ENCODE assay signal across 12 mouse cellular contexts in the genomic region with DNA sequence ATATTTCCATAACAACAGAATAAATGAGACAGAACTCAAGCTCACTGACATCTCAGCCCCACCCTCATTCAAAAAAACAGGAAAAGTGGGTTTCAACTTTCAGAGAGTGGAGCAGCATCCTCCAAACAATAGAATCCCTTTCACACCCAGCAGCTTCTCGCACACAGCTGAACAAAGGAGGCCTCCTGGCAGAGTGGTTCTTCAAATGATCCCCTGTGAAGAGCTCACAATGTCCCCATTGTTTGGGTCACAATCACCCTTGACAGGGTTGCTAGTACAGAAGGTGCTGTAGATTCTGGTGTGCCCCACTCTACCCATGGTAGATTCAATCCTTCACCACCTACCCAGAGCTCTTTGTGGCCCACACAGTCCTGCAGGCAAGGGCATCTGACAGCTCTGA. TPM values are rescaled to one million over a fixed set of nuclear protein-coding genes. Genes with fewer than 3 reads are reported as not detected.
DNase-seq lines count a peak whose midpoint lies in the region; ATAC-seq and TF ChIP-seq lines count a peak whose summit lies in the region.
"Had no signal": no experiment of that assay in that cellular context is flagged by ENCODE, and none has a peak within 500 bp of the region (broad histone marks: within the 10 kb centered on the region; RNA-seq: fewer than 3 reads in every experiment).

No protein-coding gene starts in this region.

- ATAC-seq in midbrain, embryonic 15.5 days (replicated peaks): no peak
- peak; percentile 63 for ATAC-seq in forebrain, embryonic 12.5 days (ENCODE audit: low FRiP score)
- ATAC-seq in kidney, embryonic 14.5 days (ENCODE audit: low FRiP score, low TSS enrichment): no peak

- no peak for TF ChIP-seq CTCF in brain, embryonic 14.5 days (IDR thresholded peaks at IDR 0.05; ENCODE audit: borderline replicate concordance, extremely low read depth, insufficient read depth, insufficient read length)

- H3K36me3 ChIP-seq in midbrain, embryonic 10.5 days: no peaks in the 10 kb centered on the region
- no peaks in the 10 kb centered on the region for H3K36me3 ChIP-seq in midbrain, embryonic 15.5 days (replicated peaks)
- no peaks in the 10 kb centered on the region for H3K36me3 ChIP-seq in forebrain, embryonic 12.5 days (replicated peaks)
- H3K36me3 ChIP-seq in kidney, embryonic 14.5 days (ENCODE audit: control insufficient read depth, insufficient read depth, low read length): no peaks in the 10 kb centered on the region
- H3K36me3 ChIP-seq: limb, embryonic 10.5 days; lung, embryonic 15.5 days had no signal

- H3K9me3 ChIP-seq in midbrain, embryonic 10.5 days (replicated peaks): no peaks in the 10 kb centered on the region
- H3K9me3 ChIP-seq in midbrain, embryonic 15.5 days: no peaks in the 10 kb centered on the region
- H3K9me3 ChIP-seq in forebrain, embryonic 12.5 days: no peaks in the 10 kb centered on the region
- no peaks in the 10 kb centered on the region for H3K9me3 ChIP-seq in kidney, embryonic 14.5 days (ENCODE audit: control insufficient read depth, low read length)
- H3K9me3 ChIP-seq: limb, embryonic 10.5 days; lung, embryonic 15.5 days had no signal

- peaks cover 10% of the 10 kb centered on the region; the same call in 1 of the 2 replicates for H3K27me3 ChIP-seq in midbrain, embryonic 10.5 days (ENCODE audit: low read depth, poor library complexity, severe bottlenecking)
- no peaks in the 10 kb centered on the region for H3K27me3 ChIP-seq in midbrain, embryonic 15.5 days (replicated peaks)
- H3K27me3 ChIP-seq in forebrain, embryonic 12.5 days: no peaks in the 10 kb centered on the region
- no peaks in the 10 kb centered on the region for H3K27me3 ChIP-seq in kidney, embryonic 14.5 days (ENCODE audit: control insufficient read depth, insufficient read depth, low read length)
- H3K27me3 ChIP-seq: lung, embryonic 15.5 days had no signal

- H3K4me1 ChIP-seq in midbrain, embryonic 10.5 days: peaks cover 17% of the 10 kb centered on the region
- no peaks in the 10 kb centered on the region for H3K4me1 ChIP-seq in midbrain, embryonic 15.5 days
- H3K4me1 ChIP-seq in forebrain, embryonic 12.5 days: peaks cover 7% of the 10 kb centered on the region
- no peaks in the 10 kb centered on the region for H3K4me1 ChIP-seq in kidney, embryonic 14.5 days (ENCODE audit: control insufficient read depth, insufficient read depth, low read length)
- H3K4me1 ChIP-seq: limb, embryonic 10.5 days; lung, embryonic 15.5 days had no signal

- 20% methylated on average over 1 of the region's 1 CpGs for WGBS in midbrain, embryonic 10.5 days
- WGBS in midbrain, embryonic 15.5 days: 20% methylated on average over 1 of the region's 1 CpGs
- WGBS in forebrain, embryonic 12.5 days: 3% methylated on average over 1 of the region's 1 CpGs
- WGBS in kidney, embryonic 14.5 days: 40% methylated on average over 1 of the region's 1 CpGs

- H3K4me2 ChIP-seq in midbrain, embryonic 15.5 days: no peak overlapping the region
- no peak overlapping the region for H3K4me2 ChIP-seq in forebrain, embryonic 12.5 days
- H3K4me2 ChIP-seq in kidney, embryonic 14.5 days (replicated peaks; ENCODE audit: low read depth, low read length): no peak overlapping the region
- H3K4me2 ChIP-seq: heart, embryonic 11.5 days; lung, embryonic 15.5 days had no signal

- no peak for TF ChIP-seq POLR2A in brain, embryonic 14.5 days (IDR thresholded peaks at IDR 0.05; ENCODE audit: borderline replicate concordance, extremely low read depth, insufficient read depth, insufficient read length, poor library complexity, severe bottlenecking)

- DNase-seq in midbrain, embryonic 10.5 days (ENCODE audit: low spot score): peak; percentile 63
- peak; percentile 67 for DNase-seq in brain, embryonic 14.5 days (ENCODE audit: low read depth)
- DNase-seq in retina, embryonic 14.5 days (ENCODE audit: low spot score): peak; percentile 69
- DNase-seq in frontal cortex, postnatal 14 days (ENCODE audit: low spot score in 2 of 2): no peak
- DNase-seq: kidney, adult 18-20 months; thymus, postnatal 4 days had no signal

- H3K27ac ChIP-seq in midbrain, embryonic 10.5 days (replicated peaks): peak overlapping the region; percentile 69
- no peak overlapping the region for H3K27ac ChIP-seq in midbrain, embryonic 15.5 days
- H3K27ac ChIP-seq in forebrain, embryonic 12.5 days: no peak overlapping the region
- H3K27ac ChIP-seq in kidney, embryonic 14.5 days (ENCODE audit: low read depth, low read length): no peak overlapping the region
- H3K27ac ChIP-seq: limb, embryonic 10.5 days; lung, embryonic 15.5 days had no signal

- no peak overlapping the region for H3K4me3 ChIP-seq in midbrain, embryonic 10.5 days
- H3K4me3 ChIP-seq in midbrain, embryonic 15.5 days: no peak overlapping the region
- no peak overlapping the region for H3K4me3 ChIP-seq in forebrain, embryonic 12.5 days (replicated peaks)
- H3K4me3 ChIP-seq in kidney, embryonic 14.5 days (ENCODE audit: low read length): no peak overlapping the region
- H3K4me3 ChIP-seq: limb, embryonic 10.5 days; lung, embryonic 15.5 days had no signal

- H3K9ac ChIP-seq in midbrain, embryonic 15.5 days: no peak overlapping the region
- no peak overlapping the region for H3K9ac ChIP-seq in forebrain, embryonic 12.5 days
- H3K9ac ChIP-seq in kidney, embryonic 14.5 days (ENCODE audit: low read depth, low read length): no peak overlapping the region
- H3K9ac ChIP-seq: lung, embryonic 15.5 days had no signal

RNA-seq across cellular contexts. Expression of a gene that starts 44.7 kb away (rescaled TPM):
- polyA plus RNA-seq in midbrain, embryonic 10.5 days (2016; fragmentation: Nextera tagmentation; extraction: Ambion mirVana): 0.69 and 0.72 TPM in 2 replicates
- 0.60 and 0.68 TPM in 2 replicates for polyA plus RNA-seq in midbrain, embryonic 15.5 days (2015; fragmentation: Nextera tagmentation; extraction: Ambion mirVana)
- polyA plus RNA-seq in brain, embryonic 14.5 days (2012; rRNA removed): 0.34 and 0.51 TPM in 2 replicates
- polyA plus RNA-seq in forebrain, embryonic 12.5 days (2016; fragmentation: Nextera tagmentation; extraction: Ambion mirVana): 0.46 and 0.66 TPM in 2 replicates
- 0.27 and 1.1 TPM in 2 replicates for polyA plus RNA-seq in kidney, embryonic 14.5 days (2014; fragmentation: Nextera tagmentation; extraction: Ambion mirVana)

Comparison
In these comparisons a context has a peak if more than half of its experiments do, and no peak if none do; other contexts are left out.
1. DNase-seq: peak in midbrain, embryonic 10.5 days (single experiment), brain, embryonic 14.5 days (single experiment) and retina, embryonic 14.5 days (single experiment); none in frontal cortex, postnatal 14 days (0 of 2).